Mouse (Mus musculus): ENCODE measurements around the gene Rab27a. TPM values are rescaled to one million over a fixed set of nuclear protein-coding genes. Genes with fewer than 3 reads are reported as not detected.
A peak's percentile ranks its signal among the peaks of the same experiment; 100 is the strongest.

The Rab27a gene
- total and polyA plus RNA-seq, 3 experiments: 8.8 to 11.2 TPM; not detected in 1

GRCm38 (mm10) chr9:73040080-73040479, 4.6 kb upstream of the Rab27a start, which contains the start of gene Pigb:
Gene Pigb, minus strand, starts transcription at chr9:73040378.
- no peaks in the 10 kb centered on the region for H3K27me3 ChIP-seq (ENCODE audit: control insufficient read depth in 1 of 2, insufficient read depth in 2 of 2, low read length in 2 of 2)
- peaks cover 0 to 9% of the 10 kb centered on the region in 2 experiments; a peak in 2 of 4 replicates for H3K4me1 ChIP-seq (ENCODE audit: control insufficient read depth in 1 of 2, insufficient read depth in 2 of 2, low read length in 2 of 2)
- H3K36me3 ChIP-seq (ENCODE audit: control insufficient read depth in 1 of 2, insufficient read depth in 2 of 2, low read length in 2 of 2): peaks cover 0 to 5% of the 10 kb centered on the region in 2 experiments; a peak in 1 of 4 replicates
- H3K9me3 ChIP-seq (replicated peaks; ENCODE audit: insufficient read depth, low read length): no peaks in the 10 kb centered on the region
- peak; percentile 50 for DNase-seq (ENCODE audit: low read depth, low spot score)
- H3K4me3 ChIP-seq (ENCODE audit: control insufficient read depth in 1 of 2, insufficient read depth in 1 of 2, low read depth in 2 of 2, low read length in 2 of 2): peak within 1 kb of the TSS; percentile 85 to 93
- H3K9ac ChIP-seq (ENCODE audit: control insufficient read depth, low read depth, low read length, poor library complexity, severe bottlenecking): peak within 1 kb of the TSS; percentile 95
- no peak for TF ChIP-seq EP300 (IDR thresholded peaks at IDR 0.05; ENCODE audit: low read depth in 1 of 2, low read length in 2 of 2)
- no peak for TF ChIP-seq TAL1 (IDR thresholded peaks at IDR 0.05; ENCODE audit: low read length)
- 0 out of 2 replicates have a peak, but pooled peaks have one; percentile 9 for TF ChIP-seq MYC (IDR thresholded peaks at IDR 0.05; ENCODE audit: low read depth, low read length)
- TF ChIP-seq TBP (IDR thresholded peaks at IDR 0.05; ENCODE audit: low read depth, low read length): peak; percentile 44; the same call in 1 of the 2 replicates
- peak within 1 kb of the TSS; percentile 78 for H3K27ac ChIP-seq (ENCODE audit: control insufficient read depth, low read depth, low read length)
- peaks cover 14% of the 10 kb centered on the region for H3K79me2 ChIP-seq (ENCODE audit: control insufficient read depth, insufficient read depth, low read length, poor library complexity)

- peaks cover 0 to 30% of the 10 kb centered on the region in 2 experiments; a peak in 2 of 4 replicates for H3K36me3 ChIP-seq (ENCODE audit: control insufficient read depth in 1 of 2, insufficient read depth in 2 of 2, low read length in 2 of 2)
- H3K79me2 ChIP-seq (ENCODE audit: control insufficient read depth, insufficient read depth, low read length, poor library complexity): peaks cover 10% of the 10 kb centered on the region
- no peak overlapping the region for H3K27ac ChIP-seq (ENCODE audit: control insufficient read depth, low read depth, low read length)
- H3K9ac ChIP-seq (ENCODE audit: control insufficient read depth, low read depth, low read length, poor library complexity, severe bottlenecking): peak overlapping the region; percentile 87
- no peaks in the 10 kb centered on the region for H3K27me3 ChIP-seq (ENCODE audit: control insufficient read depth in 1 of 2, insufficient read depth in 2 of 2, low read length in 2 of 2)
- peaks cover 13 to 34% of the 10 kb centered on the region in 2 experiments for H3K4me1 ChIP-seq (ENCODE audit: control insufficient read depth in 1 of 2, insufficient read depth in 2 of 2, low read length in 2 of 2)
- no peak for TF ChIP-seq ELF1 (IDR thresholded peaks at IDR 0.05; ENCODE audit: low read depth, low read length)
- TF ChIP-seq MEF2A (IDR thresholded peaks at IDR 0.05; ENCODE audit: extremely low read depth, insufficient replicate concordance, low read depth, low read length, poor library complexity, severe bottlenecking): no peak
- no peak for TF ChIP-seq JUND (IDR thresholded peaks at IDR 0.05; ENCODE audit: low read depth, low read length)
- no peak for TF ChIP-seq USF2 (IDR thresholded peaks at IDR 0.05; ENCODE audit: borderline replicate concordance in 1 of 2, insufficient read depth in 1 of 2, low read depth in 1 of 2, low read length in 2 of 2)
- TF ChIP-seq TAL1 (IDR thresholded peaks at IDR 0.05; ENCODE audit: low read length): no peak
- TF ChIP-seq HCFC1 (IDR thresholded peaks at IDR 0.05; ENCODE audit: low read depth, low read length): no peak
- TF ChIP-seq TCF12 (IDR thresholded peaks at IDR 0.05; ENCODE audit: low read depth, low read length): no peak
- TF ChIP-seq CHD2 (IDR thresholded peaks at IDR 0.05; ENCODE audit: low read length): no peak
- no peak for TF ChIP-seq POLR2A (IDR thresholded peaks at IDR 0.05; ENCODE audit: control insufficient read depth in 1 of 2, insufficient read depth in 1 of 2, low read depth in 1 of 2, low read length in 2 of 2, poor library complexity in 1 of 2)
- no peaks in the 10 kb centered on the region for H3K9me3 ChIP-seq (replicated peaks; ENCODE audit: insufficient read depth, low read length)
- DNase-seq (ENCODE audit: low read depth, low spot score): no peak
- H3K4me3 ChIP-seq (ENCODE audit: control insufficient read depth in 1 of 2, insufficient read depth in 1 of 2, low read depth in 2 of 2, low read length in 2 of 2): peak overlapping the region; percentile 90 to 97
Observed at GRCm38 (mm10) chr9:73045204-73045603, 550 bp downstream of the Rab27a start.

- Histone ChIP-seq H3K79me2 (ENCODE audit: control insufficient read depth, insufficient read depth, low read length, poor library complexity) (peaks cover 6% of the 10 kb centered on the region), H3K9ac (ENCODE audit: control insufficient read depth, low read depth, low read length, poor library complexity, severe bottlenecking) (peak overlapping the region; percentile 87), H3K4me3 (ENCODE audit: control insufficient read depth in 1 of 2, insufficient read depth in 1 of 2, low read depth in 2 of 2, low read length in 2 of 2) (peak overlapping the region; percentile 90 to 97), H3K27me3 (ENCODE audit: control insufficient read depth in 1 of 2, insufficient read depth in 2 of 2, low read length in 2 of 2) (no peaks in the 10 kb centered on the region), H3K36me3 (ENCODE audit: control insufficient read depth in 1 of 2, insufficient read depth in 2 of 2, low read length in 2 of 2) (peaks cover 0 to 27% of the 10 kb centered on the region in 2 experiments; a peak in 2 of 4 replicates), H3K27ac (ENCODE audit: control insufficient read depth, low read depth, low read length) (no peak overlapping the region), H3K9me3 (replicated peaks; ENCODE audit: insufficient read depth, low read length) (no peaks in the 10 kb centered on the region), H3K4me1 (ENCODE audit: control insufficient read depth in 1 of 2, insufficient read depth in 2 of 2, low read length in 2 of 2) (peaks cover 13 to 32% of the 10 kb centered on the region in 2 experiments)
- DNase-seq (ENCODE audit: low read depth, low spot score): no peak
- TF ChIP-seq MAX (IDR thresholded peaks at IDR 0.05; ENCODE audit: low read length) (no peak), NELFE (IDR thresholded peaks at IDR 0.05; ENCODE audit: low read depth, low read length) (no peak), E2F4 (IDR thresholded peaks at IDR 0.05; ENCODE audit: borderline replicate concordance, low read depth, low read length) (no peak), MAZ (IDR thresholded peaks at IDR 0.05; ENCODE audit: low read depth, low read length) (no peak), RCOR1 (IDR thresholded peaks at IDR 0.05; ENCODE audit: low read depth, low read length) (no peak), GATA1 (IDR thresholded peaks at IDR 0.05; ENCODE audit: low read depth, low read length) (no peak), ZNF384 (IDR thresholded peaks at IDR 0.05; ENCODE audit: low read depth, low read length) (no peak), BHLHE40 (IDR thresholded peaks at IDR 0.05; ENCODE audit: borderline replicate concordance, low read depth, low read length) (no peak), CHD2 (IDR thresholded peaks at IDR 0.05; ENCODE audit: low read length) (no peak), CHD1 (IDR thresholded peaks at IDR 0.05; ENCODE audit: low read depth, low read length) (no peak), MEF2A (IDR thresholded peaks at IDR 0.05; ENCODE audit: extremely low read depth, insufficient replicate concordance, low read depth, low read length, poor library complexity, severe bottlenecking) (no peak), SMC3 (IDR thresholded peaks at IDR 0.05; ENCODE audit: low read depth, low read length) (no peak), MYC (IDR thresholded peaks at IDR 0.05; ENCODE audit: low read depth, low read length) (no peak), TCF12 (IDR thresholded peaks at IDR 0.05; ENCODE audit: low read depth, low read length) (no peak), KAT2A (conservative IDR thresholded peaks at IDR 0.05; ENCODE audit: low read depth, low read length) (no peak), GABPA (IDR thresholded peaks at IDR 0.05; ENCODE audit: low read depth, low read length) (no peak), MYB (IDR thresholded peaks at IDR 0.05; ENCODE audit: low read depth, low read length) (no peak)
Observed at GRCm38 (mm10) chr9:73045711-73046110, 1.1 kb downstream of the Rab27a start.
